Mouse (Mus musculus) spleen, postnatal 4 days (tissue): ENCODE measurements at regions not wholly inside any gene's neighbourhood (a gene's known extent, or its start where the extent isn't known, plus 50 kb on each side); places are given as distances from the start of the nearest gene placed in this dataset.

ENCODE experiments used
- DNase-seq, 2 experiments: peaks; one replicate each; pipeline ENCODE4 v3.0.0; 2022; ENCODE audit warnings: low spot score in 2 of 2

- no peak for DNase-seq
These were observed 331.8 kb upstream of the Meis1 start for GRCm38 (mm10) chr11:19350331-19351242.

DNA sequence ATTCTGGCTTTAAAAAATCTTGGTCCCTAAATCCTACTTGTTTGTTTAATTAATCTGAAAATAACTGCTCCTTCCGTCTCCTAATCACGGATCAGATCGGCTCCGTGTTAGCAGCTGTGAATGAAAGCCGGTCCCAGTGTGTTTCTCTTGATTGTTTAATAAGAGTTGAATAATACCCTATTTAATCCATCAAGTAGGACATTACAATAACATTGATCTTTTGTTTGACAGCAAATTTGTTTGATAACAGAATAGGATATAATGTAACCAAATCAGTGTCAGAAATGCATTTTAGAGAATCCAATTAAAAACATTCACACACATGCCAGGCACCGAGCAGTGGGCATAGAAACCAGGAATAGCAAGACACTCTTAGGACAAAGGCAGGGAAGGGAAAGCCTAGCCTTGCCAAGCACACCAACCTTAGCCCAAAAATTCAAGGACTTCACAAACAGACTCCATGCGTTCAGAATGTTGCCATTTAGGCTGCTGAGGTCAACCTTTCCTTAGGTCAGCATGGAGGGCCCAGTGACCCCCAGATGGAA is 332.5 kb upstream of the Meis1 start:
- no peak for DNase-seq

GRCm38 (mm10) chr11:19353706-19354105 is 334.9 kb upstream of the Meis1 start:
- no peak for DNase-seq

GRCm38 (mm10) chr11:19355179-19355578 is 336.4 kb upstream of the Meis1 start:
- DNase-seq: no peak

GRCm38 (mm10) chr11:19356151-19356550 is 337.4 kb upstream of the Meis1 start:
- no peak for DNase-seq

DNA sequence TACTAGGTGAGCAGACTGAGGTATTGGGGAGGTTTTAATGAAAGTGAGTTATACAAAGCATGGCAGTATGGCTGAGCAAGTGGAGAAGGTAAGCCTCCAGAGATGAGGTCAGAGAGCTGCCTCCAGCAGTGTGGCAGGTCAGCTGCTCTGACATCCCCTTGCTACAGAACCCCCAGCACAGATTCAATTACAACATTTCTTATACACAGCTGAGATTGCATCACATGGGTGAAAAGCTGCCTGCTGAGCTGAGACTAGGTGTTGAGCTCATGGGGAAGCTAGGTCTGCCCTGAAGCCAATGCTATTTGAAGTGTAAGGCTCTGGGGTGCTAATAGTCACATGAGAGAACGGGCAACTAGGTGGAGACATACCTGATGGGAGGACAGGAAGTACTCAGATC is 350.4 kb upstream of the Meis1 start:
- no peak for DNase-seq

GRCm38 (mm10) chr11:19373476-19373875 is 354.7 kb upstream of the Meis1 start:
- DNase-seq: no peak

- DNase-seq: no peak
These were observed 362.1 kb upstream of the Meis1 start for GRCm38 (mm10) chr11:19380935-19381334.

DNA sequence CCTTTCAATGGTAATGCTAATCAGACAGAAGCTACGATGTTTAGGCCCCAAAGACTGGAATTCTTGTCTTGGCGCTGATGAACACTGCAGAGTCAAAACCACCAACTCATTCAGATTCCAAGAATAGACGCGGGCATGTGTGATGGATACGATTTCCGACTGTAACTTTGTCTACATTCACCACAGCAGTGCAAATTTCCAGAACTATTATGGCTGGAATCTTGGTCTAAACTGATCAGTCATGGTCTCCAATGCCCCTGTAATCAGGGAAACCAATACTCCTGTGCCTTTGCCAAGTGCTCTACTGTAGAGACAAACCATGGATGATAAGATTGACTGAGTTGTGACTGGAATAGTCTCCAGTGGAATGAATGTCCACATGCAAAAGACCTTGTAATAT is 370.4 kb upstream of the Meis1 start:
- no peak for DNase-seq

DNA sequence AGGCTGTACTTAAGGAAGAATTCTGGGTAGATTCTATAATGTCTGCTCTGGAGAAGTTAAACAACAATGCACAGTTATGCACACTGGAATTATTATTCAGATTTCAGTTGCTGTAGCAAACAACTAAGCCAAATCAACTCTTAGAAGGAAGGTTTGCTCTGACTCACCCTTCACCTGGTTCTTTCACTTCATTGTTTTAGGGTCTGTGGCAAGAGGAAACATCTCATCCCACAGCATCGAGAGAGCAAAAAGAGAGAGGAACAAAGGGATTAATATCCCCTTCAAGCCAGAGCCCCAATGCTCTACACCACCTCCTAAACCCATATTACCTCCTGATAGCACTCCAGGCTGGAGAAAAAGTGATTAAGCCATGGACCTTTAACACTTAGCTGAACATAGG is 373.4 kb upstream of the Meis1 start:
- DNase-seq: no peak

- DNase-seq: no peak
These were observed 375.6 kb upstream of the Meis1 start for GRCm38 (mm10) chr11:19394372-19394771.

- DNase-seq: no peak
These were observed 381.6 kb upstream of the Meis1 start for GRCm38 (mm10) chr11:19400396-19400795.

DNA sequence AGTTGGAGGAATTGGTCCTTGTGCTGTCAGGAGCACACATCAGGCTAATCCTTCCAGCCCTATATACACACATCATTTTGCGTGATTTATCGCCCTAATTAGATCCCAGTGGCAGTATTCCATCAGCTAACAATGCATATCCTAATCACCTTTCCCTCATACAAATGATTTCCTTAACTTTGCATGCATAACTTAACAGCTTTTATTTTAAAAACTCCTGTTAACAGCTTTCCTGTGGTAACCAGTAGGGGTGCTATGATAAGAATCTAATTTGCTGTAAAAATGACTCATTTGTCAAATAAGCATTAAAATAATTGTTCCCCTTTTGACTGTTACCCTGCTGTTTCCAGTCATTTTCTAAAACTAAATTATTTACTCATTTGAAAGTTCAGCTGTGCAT is 401.4 kb upstream of the Meis1 start:
- no peak for DNase-seq

GRCm38 (mm10) chr11:19423268-19423667 is 404.5 kb upstream of the Meis1 start:
- no peak for DNase-seq

DNA sequence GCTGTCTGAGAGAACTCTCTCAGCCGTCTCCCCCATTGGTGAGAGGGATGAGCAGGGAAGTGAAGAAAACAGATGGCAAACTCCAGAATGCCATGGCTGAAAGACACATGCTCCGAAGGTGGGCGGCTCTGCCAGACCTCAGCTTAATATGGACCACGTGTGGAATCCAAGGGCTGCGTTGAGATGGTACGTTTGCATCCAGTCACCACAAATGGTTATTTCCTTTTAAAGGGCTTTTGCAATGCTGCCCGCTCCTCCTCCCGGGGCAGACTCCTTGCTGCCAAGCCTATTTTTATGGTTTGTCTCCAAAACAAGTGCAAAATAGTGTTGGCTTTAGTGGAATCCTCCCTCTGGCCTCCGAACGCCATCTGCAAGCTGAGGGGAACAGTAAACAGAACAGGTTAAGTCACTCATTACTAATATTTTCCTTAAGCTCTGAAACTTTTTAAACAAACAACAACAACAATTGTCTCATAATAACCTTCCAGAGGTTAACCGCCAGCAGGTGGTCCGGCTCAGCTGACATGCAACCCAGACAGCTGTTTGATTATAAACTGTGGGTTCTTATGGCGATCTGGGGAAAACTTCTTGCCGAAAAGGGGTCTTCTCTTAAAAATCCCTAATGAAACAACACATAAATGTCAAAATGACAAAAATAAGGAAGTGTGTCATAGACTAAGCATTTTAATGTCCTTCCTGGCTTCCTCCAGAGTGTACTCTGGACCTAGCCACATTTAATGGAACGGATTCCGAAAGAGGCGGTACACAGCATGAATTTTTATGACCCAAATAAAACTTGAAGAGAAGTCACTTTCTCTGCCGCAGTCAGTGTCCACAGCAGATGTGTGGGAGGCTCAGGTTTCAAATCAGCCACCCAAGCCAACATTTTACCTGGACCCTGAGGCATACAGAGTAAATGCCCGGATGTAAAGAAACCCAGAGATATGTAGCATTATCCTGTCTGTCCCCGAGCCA is 405.3 kb upstream of the Meis1 start:
- DNase-seq: no peak

DNA sequence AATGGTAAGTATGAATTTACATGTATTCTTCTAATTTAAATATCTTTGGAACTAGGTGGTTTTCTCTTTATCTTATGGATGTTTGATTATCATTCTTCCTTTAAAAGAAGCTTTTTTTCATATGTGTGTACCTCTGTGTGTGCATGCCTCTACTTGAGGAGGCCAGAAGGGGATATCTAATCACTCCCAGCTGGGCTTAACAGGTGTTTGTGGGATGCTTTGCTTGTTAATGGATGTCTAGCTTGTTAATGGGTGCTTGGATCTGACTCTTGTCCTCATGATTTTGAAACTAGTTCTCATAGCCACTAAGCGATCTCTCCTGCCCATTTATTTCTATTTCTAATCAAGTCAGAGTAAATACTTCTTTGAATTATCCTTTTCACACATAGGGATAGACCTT is 408.8 kb upstream of the Meis1 start:
- DNase-seq: no peak

DNA sequence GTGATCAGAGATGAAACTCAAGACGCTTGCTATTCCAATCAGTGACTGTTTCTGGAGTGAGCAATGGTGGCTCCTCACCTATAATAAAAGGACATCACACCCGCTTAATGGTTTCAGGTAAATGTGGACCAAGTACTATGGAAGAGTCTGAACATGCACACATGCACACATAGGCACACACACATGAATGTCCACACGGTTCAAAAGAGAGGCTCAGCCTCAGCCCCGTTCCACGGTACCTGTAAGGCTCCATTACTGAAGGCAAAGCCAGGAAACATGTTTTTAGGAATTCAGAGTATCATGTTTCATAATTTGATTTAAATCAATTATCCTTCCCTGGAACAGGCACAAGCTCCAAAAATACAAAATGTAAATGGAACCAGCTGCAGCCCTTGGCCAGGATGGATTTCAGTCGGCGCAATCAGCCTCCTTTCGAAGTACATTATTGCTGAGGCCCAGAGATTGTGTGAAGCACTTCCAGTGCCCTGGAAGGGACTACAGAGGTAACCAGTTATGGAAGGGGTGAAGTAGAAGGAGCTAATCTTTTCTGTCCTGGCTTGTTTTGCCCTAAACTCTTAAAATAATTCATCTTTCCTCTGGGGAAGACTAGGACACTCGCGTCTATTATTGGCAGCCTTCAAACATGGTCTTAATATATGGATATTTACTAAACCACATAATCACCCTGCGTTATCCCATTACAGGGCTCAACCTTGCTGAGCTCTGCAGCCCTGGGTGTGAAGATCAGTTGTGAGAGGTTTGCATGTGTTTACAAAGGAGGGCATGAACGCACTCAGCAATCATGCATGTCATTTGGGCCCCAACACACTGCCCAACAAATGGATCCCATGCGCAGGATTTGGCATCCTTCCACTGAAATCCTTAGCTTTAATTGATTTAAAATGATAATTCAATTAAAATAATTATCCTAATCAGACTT is 415.2 kb upstream of the Meis1 start:
- no peak for DNase-seq

DNA sequence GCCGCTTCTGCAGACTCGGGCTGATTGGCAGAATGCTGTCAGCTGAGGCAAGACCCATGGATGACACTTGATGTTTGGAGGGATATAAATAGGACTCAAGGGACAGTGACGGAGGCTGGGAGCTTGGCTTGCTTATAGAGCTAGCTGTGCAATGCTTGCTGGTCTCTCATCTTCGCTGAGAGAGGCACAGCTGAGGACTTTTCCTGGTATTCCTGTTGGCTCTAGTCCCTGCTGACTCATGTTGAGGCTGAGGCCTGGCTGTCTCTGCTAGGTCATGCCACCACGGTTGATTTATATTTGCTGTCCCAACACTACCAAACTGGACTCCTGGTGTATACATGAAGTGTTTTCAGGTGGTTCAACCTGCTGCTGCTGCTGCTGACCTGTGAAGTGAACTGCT is 419.6 kb upstream of the Meis1 start:
- no peak for DNase-seq

DNA sequence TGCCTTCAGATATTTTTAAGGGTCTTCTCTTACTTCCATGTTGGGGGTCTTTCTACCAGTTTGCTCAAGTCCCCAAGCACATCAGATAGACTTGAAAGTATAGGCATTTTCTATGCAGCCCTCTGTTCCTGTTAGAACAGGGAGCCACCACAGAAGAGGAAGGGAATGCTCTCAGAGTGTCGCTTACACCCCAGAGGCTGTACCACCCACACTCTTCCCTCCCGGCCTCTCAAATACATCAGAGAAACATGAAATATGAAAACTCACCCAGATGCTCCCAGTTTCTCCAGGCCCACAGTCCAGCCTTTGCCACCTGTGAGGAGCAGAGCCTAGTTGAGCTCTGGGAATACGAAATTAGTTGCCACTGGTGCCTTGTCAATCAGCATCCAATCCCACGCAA is 423.2 kb upstream of the Meis1 start:
- DNase-seq: no peak

- DNase-seq: no peak
These were observed 436.9 kb upstream of the Meis1 start for GRCm38 (mm10) chr11:19455391-19456290.
